Mouse (Mus musculus) thymus, postnatal 36 days (tissue): ENCODE results near the gene Numa1.
"Not testable (repeated sequence)": the region's sequence is repeated elsewhere in the genome, so short reads cannot be mapped to it uniquely, and the experiment has no call there.

ENCODE experiments used
- DNase-seq, 2 experiments: peaks; one replicate each; pipeline ENCODE4 v3.0.0; 2022; ENCODE audit warnings: mixed read lengths in 2 of 2

Gene Numa1

GRCm38 (mm10) chr7:101998194-101998927, 64.5 kb downstream of the Numa1 start:
- DNase-seq = peak; percentile 72 to 75

GRCm38 (mm10) chr7:101999461-102000151, 65.7 kb downstream of the Numa1 start:
- no peak for DNase-seq

DNA sequence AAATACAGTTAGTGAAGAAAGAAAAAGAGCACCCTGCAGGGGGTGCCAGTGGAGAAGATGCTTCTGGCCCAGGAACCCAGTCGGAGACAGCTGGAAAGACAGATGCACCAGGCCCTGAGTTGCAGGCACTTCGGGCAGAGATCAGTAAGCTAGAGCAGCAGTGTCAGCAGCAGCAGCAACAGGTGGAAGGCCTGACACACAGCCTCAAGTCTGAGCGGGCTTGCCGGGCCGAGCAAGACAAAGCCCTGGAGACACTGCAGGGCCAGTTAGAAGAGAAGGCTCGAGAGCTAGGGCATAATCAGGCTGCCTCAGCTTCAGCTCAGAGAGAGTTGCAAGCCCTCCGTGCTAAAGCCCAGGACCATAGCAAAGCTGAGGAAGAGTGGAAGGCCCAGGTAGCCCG, 66.4 kb downstream of the Numa1 start:
- no peak for DNase-seq

DNA sequence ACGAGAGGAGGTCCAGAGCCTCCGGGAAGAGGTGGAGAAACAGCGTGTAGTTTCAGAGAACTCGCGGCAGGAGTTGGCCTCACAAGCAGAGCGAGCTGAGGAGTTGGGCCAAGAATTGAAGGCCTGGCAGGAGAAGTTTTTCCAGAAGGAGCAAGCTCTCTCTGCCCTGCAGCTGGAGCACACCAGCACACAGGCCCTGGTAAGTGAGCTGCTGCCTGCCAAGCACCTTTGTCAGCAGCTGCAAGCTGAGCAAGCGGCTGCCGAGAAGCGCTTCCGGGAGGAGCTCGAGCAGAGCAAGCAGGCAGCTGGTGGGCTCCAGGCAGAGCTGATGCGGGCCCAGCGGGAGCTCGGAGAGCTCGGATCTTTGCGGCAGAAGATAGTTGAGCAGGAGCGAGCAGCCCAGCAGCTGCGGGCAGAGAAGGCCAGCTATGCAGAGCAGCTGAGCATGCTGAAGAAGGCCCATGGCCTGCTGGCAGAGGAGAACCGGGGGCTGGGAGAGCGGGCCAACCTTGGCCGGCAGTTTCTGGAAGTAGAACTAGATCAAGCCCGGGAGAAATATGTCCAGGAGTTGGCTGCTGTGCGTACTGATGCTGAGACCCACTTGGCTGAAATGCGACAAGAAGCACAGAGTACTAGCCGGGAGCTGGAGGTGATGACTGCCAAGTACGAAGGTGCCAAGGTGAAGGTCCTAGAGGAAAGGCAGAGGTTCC, 67.2 kb downstream of the Numa1 start:
- no peak for DNase-seq

GRCm38 (mm10) chr7:102006520-102006919, 72.6 kb downstream of the Numa1 start:
- no peak for DNase-seq

DNA sequence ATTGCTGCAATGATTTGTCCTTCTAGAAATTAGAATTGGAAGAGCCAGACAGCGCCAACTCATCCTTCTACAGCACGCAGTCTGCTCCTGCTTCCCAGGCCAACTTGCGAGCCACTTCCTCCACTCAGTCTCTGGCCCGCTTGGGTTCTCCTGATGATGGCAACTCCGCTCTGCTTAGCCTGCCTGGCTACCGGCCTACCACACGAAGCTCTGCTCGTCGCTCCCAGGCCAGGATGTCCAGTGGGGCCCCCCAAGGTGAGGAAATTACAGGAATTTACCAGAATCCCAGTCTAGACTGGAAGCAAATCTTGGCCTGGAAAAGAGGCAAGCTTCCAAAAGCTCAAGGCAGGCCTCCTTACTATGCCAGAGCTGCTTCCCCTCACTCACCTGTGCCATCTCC, 77.9 kb downstream of the Numa1 start:
- DNase-seq = no peak

DNA sequence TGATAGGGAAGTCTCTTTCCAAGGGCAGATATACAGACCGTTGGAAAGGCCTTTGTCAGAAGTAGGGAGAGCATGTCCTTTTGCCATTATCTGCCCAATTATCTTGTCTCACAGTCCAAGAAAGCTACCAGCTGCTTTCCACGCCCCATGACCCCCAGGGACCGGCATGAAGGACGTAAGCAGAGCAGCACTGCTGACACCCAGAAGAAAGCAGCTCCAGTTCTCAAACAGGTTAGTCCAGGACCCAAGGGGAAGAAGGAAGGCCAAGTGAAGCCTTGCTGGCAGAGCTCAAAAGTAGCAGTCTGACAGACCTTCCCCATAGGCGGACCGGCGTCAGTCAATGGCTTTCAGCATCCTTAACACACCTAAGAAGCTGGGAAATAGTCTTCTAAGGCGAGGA, 79.5 kb downstream of the Numa1 start:
- no peak for DNase-seq

DNA sequence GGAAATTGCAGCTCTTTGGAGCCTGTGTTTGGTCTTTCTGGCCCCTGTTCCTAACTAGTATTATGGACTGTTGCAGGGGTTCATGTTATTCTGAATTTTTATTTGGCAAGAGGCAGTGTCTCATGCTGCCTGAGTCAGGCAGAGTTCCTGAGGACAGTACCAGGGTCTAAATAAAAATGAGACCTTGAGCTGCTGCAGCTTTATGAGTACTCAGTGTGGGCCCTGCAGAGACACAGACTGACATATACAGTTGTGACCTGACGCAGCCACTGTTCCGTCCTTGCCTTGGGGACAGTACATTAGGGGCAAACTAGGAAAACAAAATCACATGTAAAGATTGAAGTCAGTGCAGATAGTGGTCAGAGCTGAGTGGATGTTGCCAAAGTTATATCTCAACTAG, 81.1 kb downstream of the Numa1 start:
- no peak for DNase-seq

GRCm38 (mm10) chr7:102016936-102017335, 83.0 kb downstream of the Numa1 start:
- DNase-seq = no peak

GRCm38 (mm10) chr7:102017452-102017851, 83.5 kb downstream of the Numa1 start:
- no peak for DNase-seq

GRCm38 (mm10) chr7:102018034-102018433, 84.1 kb downstream of the Numa1 start:
- DNase-seq = no peak

DNA sequence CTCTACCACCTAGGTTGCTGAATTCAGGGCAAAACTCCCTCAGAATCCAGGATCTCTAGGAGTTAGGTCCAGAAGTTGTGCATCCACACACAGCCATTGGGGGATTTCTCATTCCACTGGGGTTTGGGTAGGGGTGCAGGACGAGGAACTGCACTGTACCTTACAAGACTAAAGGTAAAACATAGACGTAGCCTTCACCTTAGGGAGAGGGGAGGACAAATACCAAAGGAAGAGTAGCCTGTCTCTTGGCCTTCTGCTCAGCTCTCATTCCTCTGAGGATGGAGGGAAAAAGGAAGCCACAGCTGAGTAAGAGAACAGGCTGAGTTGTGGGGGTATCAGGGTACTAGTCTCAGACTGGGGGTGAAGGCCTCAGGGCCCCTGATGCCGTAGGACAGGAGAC, 84.7 kb downstream of the Numa1 start, which contains the start of gene Il18bp:
Gene Il18bp (minus strand): TSS at position 101 of the 400 bp plus-strand sequence.
- DNase-seq = no peak

DNA sequence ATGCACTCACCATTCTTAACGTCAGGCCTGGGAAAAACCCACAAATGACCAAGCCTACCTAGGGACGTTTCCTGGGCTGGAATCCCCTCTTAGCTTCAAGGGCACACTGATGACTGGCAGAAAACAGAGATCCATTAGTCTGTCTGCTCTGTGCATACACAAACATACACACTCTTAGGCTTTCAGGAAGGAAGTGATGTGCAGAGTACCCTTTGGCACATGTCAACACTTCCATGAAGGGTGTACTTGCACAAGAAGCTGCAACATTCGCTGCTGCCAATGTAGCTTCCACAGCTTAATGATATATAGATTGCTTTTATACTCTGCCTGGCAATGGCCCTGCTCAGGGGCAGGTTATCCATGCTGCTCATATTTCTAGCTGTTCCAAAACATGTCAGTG, 85.5 kb downstream of the Numa1 start:
- no peak for DNase-seq

DNA sequence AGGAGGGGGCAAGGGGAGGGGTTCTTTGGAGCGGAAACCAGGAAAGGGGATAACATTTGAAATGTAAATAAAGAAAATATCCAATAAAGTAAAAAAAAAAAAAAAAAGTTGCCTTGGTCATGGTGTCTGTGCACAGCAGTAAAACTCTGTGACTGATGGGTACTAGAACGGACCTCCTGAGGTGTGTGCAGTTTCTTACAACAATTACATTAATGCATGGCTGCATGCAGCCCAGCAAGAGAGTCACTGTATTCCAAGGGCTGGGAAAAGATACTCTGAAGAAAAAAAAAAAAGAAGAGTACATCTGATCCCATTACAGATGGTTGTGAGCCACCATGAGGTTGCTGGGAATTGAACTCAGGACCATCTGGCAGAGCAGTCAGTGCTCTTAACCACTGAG, 87.0 kb downstream of the Numa1 start:
- not testable (repeated sequence) for DNase-seq

- DNase-seq = no peak
Observed at GRCm38 (mm10) chr7:102023821-102024220, 89.9 kb downstream of the Numa1 start.

GRCm38 (mm10) chr7:102025187-102026119, 91.5 kb downstream of the Numa1 start:
- DNase-seq = no peak

- DNase-seq = no peak
Observed at GRCm38 (mm10) chr7:102034904-102035303, 101.0 kb downstream of the Numa1 start.

- no peak for DNase-seq
Observed at GRCm38 (mm10) chr7:102035534-102035933, 101.6 kb downstream of the Numa1 start.

GRCm38 (mm10) chr7:102037318-102037717, 103.4 kb downstream of the Numa1 start:
- DNase-seq = no peak

DNA sequence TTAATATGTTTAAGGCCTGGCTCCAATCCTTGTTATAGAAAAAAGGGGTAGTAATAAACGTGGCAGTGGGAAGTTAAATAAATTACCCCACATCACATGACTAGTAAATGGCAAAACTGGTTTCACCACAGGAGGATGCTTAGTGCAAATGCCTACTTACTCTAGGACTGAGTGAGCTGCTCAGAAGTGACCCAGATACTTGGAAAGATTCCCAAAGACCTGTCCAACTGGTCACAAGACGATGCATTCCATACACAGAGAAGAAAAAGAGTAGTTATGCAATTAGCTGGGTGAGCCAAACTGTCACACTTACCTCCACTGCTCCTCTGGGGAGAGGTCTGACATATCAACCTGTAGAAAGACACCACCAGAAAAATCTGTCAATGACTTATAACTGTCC, 108.4 kb downstream of the Numa1 start:
- no peak for DNase-seq

DNA sequence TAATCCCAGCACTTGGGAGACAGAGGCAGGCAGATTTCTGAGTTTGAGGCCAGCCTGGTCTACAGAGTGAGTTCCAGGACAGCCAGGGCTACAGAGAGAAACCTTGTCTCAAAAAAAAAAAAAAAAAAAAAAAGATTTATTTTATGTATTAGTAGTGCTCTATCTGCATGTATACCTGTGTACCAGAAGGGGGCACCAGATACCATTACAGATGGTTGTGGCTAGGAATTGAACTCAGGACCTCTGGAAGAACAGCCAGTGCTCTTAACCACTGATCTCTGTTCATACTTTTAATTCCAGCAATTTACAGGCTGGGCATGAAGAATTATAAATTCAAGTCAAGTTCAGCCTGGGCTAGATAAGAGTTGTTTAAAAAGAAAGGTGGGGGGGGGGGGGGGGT, 114.6 kb downstream of the Numa1 start:
- DNase-seq = not testable (repeated sequence)

GRCm38 (mm10) chr7:102061353-102061752, 127.4 kb downstream of the Numa1 start:
- no peak for DNase-seq

DNA sequence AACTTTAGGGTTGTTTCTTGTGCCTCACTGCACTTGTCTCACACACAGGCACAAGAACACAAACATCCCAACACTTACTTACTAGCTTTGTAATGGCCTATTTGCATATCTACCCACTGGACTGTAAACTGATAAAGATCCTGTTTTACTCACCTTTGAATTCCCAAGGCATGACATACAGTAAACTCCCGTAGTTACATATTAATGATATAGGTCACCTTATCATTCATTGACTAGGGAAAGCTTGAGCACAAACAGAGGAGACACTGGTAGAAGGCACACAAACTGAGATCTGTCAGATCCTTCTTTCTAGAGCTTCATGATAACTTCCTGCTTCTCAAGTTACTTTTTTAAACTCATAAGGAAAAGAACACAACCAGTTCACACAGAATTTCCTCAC, 128.3 kb downstream of the Numa1 start:
- no peak for DNase-seq
